Mouse (Mus musculus) CD8-positive naive resting alpha-beta T cell, adult 2 months (primary cell): ENCODE measurements around the gene Ndufab1.
A peak's percentile ranks its signal among the peaks of the same experiment; 100 is the strongest.
"Not testable (repeated sequence)": the region's sequence is repeated elsewhere in the genome, so short reads cannot be mapped to it uniquely, and the experiment has no call there.

ENCODE experiments used
- DNase-seq, 2 experiments: peaks; one replicate each; pipeline ENCODE4 v3.0.0; 2022; ENCODE audit warnings: low read depth in 2 of 2, low spot score in 2 of 2

The Ndufab1 gene

DNA sequence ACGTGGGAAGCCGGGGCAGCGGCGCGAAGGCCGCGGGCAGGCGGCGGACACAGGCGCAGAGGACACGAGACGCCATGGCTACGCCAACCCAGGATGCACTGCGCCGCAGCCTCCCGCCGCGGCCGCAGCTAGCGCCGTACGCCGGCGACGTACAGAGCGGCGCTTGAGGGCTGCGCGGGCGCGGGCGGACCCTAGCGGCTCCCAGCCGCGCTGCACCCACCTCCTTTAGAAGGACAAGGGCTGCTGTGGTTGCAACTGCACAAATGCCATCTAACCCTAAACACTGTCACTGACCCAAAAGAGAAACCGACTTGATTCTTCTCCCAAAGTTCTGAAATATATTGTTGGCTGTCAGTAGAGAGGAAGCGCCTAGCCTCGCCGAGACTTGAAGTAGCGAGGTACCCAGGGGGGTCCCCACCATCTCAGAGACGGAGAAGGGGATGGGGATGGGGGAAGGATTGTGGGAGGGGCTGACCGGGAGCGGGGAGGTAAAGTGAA is at the start of gene Ndufab1:
TSS of gene Ndufab1 (minus strand) at position 140 of the 498 bp plus-strand sequence.
- DNase-seq, result peak; percentile 69 to 71

DNA sequence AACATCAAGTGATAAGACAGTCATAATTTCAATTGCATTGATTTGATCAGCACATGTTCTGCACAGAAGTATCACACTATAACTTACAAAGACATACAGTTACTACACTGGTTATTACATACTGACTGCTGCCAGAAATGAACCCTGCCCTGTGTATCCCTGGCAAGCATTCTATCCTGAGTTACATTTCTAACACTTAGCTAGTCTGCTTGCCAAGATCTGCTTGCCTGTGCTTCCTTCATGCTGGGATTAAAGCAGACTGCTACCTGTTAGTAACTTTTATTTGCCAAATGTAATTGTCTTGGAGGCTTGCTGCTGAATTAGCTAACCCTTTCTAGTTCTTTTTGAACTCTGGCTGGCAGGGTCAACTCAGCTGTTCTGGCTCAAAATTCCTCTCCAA is 39.3 kb upstream of the Ndufab1 start:
- no peak for DNase-seq

DNA sequence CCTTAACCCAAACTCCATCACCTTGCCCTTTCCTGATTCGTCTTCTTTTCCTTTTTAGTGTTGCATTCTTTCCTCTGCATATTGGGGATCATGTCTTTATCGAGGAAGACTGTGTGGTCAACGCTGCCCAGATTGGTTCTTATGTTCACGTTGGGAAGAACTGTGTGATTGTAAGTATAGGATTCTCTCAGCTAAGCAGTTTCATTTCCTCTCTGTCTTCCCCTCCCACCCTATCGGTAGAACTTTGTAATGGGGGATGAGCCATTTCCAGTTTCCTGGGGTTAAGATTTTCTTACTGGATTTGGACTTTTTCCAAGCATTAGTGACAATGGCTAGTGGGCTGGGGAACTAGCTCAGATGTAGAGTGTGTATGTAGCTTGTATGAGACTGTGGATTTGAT is 36.5 kb upstream of the Ndufab1 start:
- no peak for DNase-seq

- DNase-seq, result no peak
Measured at GRCm38 (mm10) chr7:122137071-122137470, 35.4 kb upstream of the Ndufab1 start.

DNA sequence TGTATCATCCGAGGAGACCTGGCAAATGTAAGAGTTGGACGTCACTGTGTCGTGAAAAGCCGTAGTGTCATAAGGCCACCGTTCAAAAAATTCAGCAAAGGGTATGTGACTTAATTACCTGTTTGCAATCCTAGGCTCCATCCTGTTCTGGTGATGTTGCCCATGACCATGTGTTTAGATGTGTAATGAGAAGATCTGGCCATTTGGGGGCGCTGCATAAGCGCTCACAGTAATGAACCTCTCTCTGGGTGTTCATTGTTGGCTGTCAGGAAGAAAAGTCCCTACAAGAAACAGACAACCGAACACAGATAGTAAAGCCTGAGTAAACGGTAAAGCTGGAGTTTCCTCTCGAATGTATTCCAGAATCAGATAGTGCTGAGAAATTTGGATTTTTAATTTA is 33.4 kb upstream of the Ndufab1 start:
- DNase-seq, result peak; percentile 15 to 36

GRCm38 (mm10) chr7:122133338-122133625 is 31.6 kb upstream of the Ndufab1 start:
- DNase-seq, result no peak

DNA sequence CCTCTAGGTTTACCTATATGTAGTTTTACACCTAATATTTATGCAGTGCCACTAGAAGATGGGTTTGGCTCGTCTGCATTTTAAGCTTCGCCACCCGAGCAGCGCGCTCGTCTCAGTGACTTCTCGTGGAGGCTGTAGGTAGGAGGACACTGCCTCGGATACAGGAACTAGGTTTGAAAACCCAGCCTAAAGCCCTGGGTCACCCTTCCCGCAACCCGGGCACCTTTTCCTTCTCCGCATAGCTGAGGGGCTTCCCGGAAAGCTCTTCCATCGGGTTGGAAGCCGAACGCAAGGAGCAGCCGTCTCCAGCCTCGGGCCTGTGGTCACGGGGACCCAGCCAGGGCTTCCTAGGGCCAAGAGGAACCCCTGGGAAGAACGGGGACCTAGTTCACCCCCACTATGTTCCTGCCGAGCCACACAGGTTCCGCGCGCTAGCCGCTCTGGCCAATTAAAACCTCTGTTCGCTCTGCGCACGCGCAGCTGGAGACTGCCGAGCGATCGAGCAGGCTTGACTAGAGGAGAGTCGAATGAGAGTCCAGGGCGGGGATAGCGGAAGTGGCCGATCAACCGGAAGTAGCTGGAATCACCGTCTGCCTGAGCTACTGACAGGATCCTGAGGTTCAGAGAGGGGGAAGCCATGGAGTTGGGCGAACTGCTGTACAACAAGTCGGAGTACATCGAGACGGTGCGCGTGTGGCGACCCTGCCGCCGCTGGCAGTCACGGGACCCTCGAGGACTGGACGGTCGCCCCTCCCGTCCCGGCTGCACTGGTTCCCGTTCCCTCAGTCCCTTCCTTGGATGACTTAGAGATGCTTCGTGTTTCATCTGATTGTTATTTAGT is 31.0 kb upstream of the Ndufab1 start, which contains the start of the genes Palb2 and Dctn5:
TSS of gene Palb2 (minus strand) at position 489 of the 841 bp plus-strand sequence.
TSS of gene Dctn5 (plus strand) at position 545 of the 841 bp plus-strand sequence.
- DNase-seq, result peak; percentile 96 to 99

GRCm38 (mm10) chr7:122131834-122132233 is 30.1 kb upstream of the Ndufab1 start:
- DNase-seq, result no peak

GRCm38 (mm10) chr7:122126946-122127345 is 25.3 kb upstream of the Ndufab1 start:
- DNase-seq, result no peak

DNA sequence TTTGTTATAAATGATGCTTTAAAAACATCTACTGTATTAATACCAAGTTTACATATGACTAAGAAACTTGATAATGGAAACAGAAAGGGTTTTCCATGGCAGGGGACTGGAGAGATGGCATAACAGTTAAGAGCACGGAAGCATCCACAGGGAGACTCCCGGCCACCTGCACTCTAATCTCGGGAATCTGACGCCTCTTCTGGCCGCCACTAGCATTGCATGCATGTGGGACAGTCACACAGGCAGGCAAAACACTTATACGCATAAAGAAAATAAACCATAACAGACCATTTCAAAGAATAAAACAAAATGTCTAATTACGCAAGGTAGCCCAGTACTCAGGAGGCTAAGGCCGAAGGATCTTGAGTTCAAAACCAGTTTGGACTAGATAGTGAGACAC is 23.9 kb upstream of the Ndufab1 start:
- DNase-seq, result no peak

- no peak for DNase-seq
Measured at GRCm38 (mm10) chr7:122123518-122123917, 21.8 kb upstream of the Ndufab1 start.

GRCm38 (mm10) chr7:122108206-122108605 is 6.5 kb upstream of the Ndufab1 start:
- DNase-seq, result no peak

- DNase-seq, result not testable (repeated sequence)
Measured at GRCm38 (mm10) chr7:122101014-122101746, 506 bp downstream of the Ndufab1 start.

DNA sequence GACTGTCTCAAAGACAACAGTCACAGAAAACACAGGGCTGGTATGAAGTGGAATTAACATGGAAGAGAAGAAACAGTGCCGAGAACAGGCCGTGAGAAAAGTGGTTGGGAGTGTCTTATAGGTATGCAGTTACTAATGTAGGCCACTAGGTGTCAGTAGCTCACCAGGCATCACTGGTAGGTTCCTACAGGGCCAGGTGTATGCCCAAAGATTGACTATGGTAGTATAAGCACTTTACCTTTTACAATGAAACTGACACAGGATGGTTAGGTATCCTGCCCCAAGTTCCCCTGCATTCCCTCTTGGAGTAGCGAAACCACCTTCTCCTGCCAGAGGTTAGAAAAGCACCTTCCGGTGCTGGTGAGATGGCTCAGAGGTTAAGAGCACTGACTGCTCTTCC is 2.5 kb downstream of the Ndufab1 start:
- peak; percentile 50 to 54 for DNase-seq

DNA sequence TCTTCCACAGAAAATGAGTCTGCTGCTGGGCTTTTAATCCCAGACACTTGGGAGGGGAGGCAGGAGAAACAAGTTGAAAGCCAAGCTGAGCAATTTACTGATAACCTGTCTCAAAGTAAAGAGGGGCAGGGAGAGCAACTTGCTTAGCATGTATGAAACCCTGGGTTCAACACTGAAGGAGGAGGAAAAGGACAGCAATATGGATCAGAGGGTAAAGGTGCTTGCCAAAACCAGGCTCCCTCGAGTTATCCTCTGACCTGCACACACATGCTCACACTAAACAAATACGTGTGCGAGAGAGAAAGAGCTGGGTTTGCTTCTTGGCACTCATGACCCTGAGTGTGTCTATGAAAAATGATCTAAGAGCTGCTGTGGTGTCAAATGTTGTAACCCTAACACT is 3.7 kb downstream of the Ndufab1 start:
- no peak for DNase-seq

DNA sequence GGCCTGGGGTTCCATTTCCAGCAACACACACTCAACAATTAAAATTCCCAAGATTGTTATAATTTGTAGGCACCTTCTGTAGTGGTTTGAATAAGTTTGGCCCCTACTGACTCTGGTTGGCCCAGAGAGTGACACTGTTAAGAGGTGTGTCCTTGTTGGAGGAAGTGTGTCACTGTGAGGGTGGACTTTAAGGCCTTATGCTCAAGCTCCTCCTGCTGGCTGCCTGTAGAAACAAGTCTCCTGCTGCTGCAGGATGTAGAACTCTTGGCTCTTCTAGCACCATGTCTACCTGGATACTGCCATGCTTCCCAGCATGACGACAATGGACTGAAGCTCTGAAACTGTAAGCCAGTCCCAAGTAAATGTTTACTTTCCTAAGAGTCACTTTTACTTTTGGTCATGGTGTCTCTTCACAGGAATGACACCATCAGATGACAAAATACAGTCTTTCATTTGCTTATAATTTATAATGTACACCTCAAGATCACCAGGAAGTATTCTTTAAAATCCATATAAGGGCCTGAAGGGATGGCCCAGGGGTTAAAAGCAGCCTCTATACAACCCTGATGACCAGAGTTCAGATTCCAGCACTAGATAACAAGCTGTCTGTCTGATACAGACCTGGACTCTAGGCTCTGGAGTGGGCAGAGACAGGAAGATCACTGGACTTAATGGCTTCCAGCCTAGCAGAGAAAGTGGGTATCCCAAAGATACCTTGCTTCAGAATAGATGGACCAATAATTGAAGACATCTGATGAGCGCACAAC is 6.9 kb downstream of the Ndufab1 start:
- DNase-seq, result no peak

DNA sequence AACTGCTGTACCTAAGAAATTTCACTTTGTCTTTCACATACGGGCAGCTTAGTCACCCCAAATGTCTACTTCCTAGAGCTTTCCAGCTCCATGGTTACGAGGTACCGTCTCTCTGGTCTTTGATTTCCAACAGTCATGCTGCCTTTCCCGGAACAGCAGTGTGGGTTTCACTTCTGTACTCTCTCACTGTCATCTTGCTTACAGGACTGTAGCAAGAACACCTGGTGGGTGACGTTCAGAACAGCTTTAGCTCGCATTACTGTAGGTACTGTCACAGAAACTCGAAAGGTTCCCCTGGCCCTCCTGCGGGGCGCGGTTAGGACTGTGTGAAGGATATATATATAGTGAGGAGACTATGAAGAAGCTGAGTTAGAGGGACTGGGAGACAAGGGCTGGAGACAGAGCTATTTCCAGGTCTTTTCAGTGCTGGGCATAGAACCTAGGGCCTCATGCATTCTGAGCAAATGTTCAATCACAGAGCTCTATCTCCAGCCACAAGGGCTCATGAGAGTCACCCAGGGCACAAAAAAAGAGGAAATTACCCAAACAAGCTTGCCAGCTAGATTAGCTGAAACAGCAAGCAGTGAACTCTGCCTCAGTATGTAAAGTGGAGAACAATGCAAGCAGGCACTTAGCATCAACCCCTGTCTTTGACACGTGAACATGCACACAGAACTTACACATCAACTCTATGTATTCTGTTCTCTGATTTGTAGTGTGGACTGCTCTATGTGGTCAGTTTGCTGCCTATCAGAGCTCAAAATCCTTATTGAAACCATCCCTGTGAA is 14.3 kb downstream of the Ndufab1 start:
- DNase-seq, result no peak

- no peak for DNase-seq
Measured at GRCm38 (mm10) chr7:122081071-122081470, 20.6 kb downstream of the Ndufab1 start.

GRCm38 (mm10) chr7:122079798-122080554 is 21.7 kb downstream of the Ndufab1 start:
- no peak for DNase-seq

DNA sequence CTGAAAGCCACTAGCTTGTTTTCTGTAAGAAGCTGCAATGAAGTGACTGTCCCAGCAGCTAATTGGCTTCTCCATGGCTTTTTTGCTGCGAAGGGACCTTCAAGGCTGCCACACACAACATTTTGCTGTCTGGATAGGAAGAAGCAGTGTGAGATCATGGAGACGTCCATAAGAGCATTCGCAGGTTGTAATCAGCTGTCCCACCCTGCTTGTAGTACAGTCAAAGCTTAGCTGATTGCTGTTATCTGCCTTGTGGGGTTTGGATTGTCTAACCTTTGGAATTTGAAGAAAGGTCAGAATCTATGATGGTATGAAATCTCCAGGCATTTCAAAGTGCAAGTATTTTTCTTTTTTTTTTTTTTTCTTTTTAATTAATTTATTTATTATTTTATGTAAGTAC is 27.3 kb downstream of the Ndufab1 start:
- no peak for DNase-seq
